Mouse (Mus musculus): ENCODE data around the gene Fut7.
A peak's percentile ranks its signal among the peaks of the same experiment; 100 is the strongest.
"Not testable (repeated sequence)": the region's sequence is repeated elsewhere in the genome, so short reads cannot be mapped to it uniquely, and the experiment has no call there.

The Fut7 gene

DNA sequence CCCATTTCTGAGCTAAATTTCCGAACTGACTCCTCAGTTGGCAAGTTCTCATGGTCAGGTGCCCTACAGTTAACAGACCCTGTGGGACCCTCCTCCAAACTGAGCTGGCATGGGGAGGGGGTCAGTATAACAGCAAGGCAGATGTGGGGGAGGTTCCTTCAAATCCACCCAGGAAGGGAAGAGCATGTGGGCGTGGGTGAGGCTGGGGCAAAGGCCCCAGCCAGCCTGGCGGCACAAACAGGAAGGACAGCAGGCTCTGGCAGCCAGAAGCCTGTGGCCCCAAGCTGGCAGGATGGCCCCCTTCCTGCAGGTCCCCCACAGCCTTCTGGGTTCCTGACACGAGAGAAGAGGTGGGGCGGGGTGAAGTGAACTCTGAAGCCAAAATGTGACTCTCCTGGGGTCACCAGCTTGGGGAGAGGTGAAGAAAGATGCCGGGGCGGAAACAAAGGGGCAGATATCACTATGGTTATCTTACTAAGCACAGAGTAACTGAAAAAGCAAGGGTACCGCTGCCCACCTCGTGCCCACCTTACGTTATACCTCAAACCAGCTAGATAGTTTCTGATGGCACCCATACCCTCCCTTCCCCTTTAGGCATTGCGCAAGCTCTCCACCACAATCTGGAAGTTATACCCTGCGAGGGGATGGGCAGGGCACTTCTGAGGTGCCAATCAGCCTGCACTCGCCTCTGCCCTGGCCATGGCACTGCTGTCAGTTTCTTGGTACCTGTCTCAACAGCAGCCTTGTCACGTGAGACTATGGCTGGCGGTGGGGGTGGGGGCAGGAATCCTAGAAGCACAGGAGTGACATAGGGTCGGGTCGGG lies at the start of gene Fut7:
Gene Fut7 (plus strand): TSS at position 681 of the 824 bp plus-strand sequence.
- no peak for DNase-seq

DNA sequence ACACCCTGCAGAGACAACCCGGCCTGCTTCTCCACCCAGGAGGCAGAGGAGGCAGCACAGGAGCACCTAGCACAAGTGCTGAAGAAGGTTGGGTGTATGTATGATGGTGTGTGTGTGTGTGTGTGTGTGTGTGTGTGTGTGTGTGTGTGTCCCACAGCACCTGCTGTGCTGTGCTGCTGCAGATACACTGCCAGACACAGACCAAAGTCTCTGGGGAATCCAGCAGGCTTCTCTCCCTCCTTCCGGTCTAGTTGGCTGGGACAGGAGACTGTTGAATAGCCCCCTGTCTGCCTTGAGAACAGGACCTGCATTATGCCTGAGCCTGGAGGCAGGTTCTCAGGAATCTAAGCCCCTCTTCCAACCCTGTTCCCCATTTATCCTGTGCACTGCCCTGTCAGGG lies 49.6 kb upstream of the Fut7 start:
- no peak for DNase-seq

DNA sequence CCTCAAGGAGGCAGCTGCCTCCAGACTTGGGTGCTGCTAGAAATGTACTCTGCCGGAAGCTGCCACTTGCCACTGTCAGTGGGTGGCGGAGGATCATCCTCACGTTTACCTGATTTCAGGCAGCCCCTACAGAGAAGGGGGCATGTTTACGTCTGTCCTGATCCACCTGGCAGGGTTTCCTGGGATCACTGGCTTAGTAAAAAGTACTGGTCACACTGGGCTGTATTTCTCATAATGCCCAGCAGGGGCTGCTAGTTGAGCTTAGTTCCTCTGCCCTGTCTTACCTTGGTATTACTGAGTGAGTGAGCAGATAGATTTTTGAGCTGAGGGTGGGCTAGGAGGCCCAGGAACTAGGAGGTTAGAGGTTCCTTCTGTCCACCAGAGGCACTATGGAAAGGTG lies 46.5 kb upstream of the Fut7 start:
- DNase-seq, result peak; percentile 67

DNA sequence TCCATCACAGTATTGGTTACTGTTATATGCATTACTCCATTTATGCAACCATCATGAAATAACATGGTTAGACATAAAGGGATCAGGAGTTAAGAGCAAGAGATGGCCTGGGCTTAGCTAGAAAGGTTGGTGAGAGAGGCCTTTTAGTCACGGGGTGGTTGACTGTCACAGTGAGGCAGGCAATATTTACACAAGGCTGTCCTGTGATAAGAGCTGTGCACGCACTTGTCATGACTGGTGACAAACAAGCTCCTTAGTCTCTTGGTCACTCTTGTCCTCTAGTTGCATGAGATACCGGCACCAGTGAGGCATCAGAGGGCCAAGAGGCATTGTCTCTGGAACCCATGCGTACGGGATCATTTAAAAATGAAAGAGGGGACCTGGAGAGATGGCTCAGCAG lies 38.6 kb upstream of the Fut7 start:
- no peak for DNase-seq

DNA sequence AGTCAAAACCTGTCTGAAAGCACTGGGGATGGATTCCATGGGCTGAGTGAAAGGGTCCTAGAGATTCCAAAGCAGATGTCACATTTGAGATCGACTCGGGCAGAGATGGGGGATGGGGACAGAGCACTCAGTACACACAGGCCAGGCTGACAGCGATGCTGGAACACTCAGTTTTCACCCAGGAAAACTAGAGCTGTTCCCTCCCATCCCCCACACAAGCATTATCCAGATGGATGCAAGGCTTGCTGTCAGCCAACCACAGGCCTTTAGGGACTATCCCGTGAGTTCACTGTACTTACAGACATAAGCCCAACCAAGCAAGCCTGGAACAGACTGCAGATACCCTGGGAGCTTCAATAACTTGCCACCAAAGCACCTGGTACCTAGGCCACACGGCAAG lies 31.8 kb upstream of the Fut7 start:
- no peak for DNase-seq

DNA sequence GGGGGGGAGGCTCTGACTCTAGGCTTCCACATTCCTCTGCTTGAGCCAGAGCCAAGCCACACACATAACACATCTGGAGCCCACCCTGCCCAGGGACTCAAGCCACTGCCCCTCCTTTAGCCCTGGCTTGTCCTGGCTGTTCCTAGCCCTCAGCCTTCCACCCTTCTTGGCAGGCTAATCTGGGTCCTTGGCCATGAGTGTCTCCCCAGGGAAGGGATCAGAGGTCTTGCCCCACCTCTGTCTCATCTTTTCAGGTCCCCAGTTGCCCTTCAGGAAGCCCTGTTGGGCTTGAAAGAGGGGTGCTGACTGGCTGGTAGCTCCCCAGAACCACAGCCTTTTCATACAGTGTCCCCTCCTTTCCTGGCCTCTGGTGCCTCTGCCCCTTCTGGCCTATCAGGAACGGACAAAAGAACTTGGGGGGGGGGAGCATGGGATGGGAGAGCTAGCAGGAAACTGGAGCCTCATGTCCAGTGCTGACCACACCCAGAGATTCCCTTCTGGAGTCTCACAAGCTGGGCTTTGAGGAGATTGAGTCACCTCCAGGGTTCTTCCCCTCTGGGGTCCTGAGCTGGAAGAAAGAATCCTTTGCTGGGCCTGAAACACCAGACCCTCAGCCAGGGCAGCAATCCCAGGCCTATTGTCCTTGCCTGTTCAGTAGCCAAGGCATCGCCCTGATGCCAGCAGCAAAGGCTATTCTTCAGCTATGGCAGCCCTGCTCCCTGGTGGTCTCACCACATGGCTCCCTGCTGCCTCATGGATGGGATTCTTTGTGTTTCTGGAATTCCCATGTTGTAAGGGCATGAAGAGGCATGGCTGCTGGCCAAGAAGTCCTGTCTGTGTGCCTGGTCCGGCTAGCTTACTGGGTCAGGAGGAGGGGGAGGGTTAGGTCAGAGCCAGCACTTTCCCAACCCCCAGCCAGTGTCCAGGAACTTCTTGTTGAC lies 28.5 kb upstream of the Fut7 start:
- no peak for DNase-seq

DNA sequence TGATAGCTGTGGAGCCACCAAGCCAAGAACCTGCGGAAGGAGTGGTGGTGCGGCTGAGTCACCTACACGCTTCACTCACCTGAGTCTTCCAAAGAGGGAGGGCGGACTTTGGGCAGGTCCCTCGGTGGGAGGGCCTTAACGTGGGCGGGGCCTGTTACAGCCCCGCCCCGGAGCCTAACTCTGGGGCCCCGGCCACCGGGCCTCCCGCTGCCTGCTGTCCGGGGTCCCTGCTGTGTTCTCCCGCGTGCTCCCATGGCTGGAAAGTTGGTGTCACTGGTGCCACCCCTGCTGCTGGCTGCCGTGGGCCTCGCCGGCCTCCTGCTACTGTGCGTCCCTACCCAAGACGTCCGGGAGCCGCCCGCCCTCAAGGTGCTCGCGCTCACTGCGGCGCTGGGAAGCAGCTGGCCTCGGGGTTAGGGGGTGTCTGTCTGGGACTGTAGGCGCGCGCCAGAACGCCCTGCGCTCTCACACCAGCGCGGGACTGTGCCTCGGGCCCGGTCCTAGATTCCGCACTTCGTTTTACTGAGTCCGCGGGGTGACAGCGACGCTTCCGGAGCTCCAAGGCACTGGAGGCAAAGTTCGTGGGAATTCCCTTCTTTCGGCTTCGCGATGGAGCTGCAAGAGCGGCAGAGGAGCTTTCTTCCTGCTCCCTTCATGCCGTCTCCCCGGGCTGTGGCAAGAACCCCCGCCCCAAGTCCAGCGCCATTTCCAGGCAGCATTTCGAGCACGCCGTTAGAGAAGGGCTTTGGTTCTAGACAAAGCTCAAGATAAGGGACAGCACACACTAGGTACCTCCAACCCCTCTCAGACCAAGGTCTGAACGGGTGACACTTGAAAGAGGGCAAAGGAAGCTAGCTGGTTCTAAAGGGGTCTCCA lies 27.1 kb upstream of the Fut7 start, which contains the start of gene Entpd2:
Gene Entpd2 (plus strand): TSS at position 154 of the 876 bp plus-strand sequence.
- no peak for DNase-seq

DNA sequence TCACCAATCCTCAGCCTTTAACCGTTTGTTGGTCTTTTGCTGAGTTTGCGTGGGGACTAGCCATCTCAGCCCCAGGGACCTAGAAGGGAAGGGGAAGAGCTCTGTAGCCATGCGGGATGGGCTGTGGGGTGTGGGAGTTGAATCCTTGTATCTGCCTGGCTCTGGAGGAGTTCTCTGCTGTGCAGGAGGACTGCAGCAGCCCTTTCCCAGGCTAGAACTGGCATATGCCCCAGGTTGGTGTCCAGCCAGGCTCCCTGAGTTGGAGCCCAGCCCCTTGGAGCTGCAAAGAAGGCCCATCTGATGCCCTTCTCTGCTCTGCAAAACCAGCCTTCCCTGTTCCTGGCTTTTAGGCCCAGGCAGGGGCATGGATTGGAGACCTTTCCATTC lies 26.5 kb upstream of the Fut7 start:
- no peak for DNase-seq

DNA sequence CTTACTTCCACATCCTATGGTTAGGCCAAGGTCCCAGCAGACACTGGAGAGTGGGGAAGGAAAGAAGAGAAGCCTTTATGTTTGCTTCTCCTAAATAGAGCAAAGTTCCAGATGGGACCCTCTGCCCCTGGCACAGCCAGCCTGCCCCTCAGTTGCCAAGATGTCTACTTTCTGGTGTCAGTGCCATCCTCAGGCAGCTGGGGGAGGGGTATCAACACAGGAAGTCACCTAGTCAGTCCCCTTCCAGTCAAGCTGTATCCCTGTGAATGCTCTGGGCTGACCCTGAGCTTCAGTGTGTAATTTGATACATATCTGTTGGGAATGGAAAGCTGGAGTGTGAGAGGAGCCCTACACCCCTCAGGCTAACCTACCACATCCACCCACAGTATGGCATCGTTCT lies 26.1 kb upstream of the Fut7 start:
- no peak for DNase-seq

DNA sequence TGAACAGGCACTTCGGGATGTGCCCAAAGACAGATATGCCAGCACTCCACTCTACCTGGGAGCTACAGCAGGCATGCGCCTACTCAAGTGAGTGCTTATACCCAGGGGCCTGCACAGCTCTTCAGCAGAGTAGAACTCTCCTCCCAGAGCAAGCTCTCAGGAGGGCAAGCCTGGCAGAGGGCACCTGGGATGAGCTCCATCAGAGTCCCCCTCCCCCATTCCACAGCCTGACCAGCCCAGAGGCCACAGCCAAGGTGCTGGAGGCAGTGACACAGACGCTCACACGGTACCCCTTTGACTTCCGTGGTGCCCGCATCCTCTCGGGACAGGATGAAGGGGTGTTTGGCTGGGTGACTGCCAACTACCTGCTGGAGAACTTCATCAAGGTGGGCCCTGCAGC lies 25.0 kb upstream of the Fut7 start:
- DNase-seq, result no peak

DNA sequence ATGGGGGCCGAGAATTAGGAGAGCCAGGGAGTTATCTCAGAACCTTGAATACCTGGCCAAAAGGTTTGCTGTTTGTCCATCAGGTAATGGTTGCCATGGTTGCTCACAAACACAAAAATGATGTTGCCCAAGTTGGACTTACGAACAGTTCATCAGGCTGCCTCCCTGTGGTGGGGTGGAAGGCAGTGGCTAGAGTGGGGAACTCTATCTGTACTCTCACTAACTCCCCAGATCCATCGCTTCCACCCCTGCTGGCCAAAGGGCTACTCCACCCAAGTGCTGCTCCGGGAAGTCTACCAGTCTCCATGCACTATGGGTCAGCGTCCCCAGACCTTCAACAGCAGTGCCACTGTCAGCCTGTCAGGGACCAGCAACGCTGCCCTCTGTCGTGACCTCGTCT lies 24.0 kb upstream of the Fut7 start, which contains the start of gene Npdc1:
Gene Npdc1 (plus strand): TSS at position 301 of the 400 bp plus-strand sequence.
- no peak for DNase-seq

DNA sequence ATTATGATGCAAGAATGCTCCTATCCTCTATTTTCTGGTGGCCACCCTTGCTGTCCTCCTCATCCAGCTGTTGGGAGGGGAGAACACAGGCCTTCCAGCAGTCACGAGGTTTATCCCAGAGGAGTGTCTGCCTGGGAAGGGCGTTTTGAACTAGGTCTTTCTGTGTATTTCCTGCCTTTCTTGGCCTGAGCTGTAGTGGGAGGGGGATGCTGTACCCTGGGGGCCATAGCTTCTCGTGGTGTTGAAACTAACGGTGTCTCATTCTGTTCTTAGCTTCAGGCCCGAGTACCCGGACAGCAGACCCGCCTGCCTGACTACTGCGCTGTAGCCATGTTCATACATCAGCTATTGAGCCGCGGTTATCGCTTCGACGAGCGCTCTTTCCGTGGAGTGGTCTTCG lies 22.8 kb upstream of the Fut7 start:
- no peak for DNase-seq

DNA sequence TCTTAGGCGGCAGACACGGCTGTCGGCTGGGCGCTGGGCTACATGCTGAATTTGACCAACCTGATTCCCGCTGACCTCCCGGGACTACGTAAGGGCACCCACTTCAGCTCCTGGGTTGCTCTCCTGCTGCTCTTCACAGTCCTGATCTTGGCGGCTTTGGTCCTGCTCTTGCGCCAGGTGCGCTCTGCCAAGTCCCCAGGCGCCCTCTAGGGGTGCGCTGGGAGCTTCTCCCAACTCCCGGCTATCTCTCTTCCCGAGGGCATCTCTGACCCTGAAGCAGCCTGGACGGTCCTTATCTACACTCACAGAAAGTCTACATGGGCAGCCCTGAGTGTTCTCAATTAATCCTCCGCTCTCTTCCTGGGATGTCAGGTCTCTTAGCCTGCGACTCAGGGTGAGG lies 22.3 kb upstream of the Fut7 start:
- DNase-seq, result peak; percentile 72

DNA sequence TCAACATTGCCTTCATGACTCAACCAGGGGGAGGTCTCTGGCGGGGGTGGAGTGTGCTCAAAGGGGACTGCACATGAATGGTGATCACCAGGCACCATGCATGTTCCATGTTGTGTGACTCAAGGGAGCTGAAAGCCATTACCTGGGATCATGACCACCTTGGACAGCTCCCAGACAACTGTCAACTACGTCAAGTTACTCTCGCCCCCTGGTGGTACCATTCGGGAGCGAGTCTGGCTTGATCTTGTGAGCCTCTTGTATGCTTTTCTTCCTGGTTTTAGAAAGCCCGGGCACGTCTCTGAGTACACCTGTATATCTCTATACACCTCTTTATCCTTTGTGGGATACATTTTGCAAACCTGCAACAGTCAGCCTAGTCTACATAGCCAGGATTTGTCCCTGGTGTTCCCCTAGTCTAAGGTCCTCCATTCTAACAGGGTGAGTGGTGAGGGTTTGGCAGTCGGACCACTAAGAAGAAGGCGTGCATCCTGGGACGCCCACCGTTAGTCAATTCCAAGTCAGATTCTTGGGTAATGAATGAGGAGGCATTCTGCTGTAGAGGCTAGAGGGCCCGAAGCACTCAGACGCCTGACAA lies 20.6 kb upstream of the Fut7 start:
- DNase-seq, result peak; percentile 89

DNA sequence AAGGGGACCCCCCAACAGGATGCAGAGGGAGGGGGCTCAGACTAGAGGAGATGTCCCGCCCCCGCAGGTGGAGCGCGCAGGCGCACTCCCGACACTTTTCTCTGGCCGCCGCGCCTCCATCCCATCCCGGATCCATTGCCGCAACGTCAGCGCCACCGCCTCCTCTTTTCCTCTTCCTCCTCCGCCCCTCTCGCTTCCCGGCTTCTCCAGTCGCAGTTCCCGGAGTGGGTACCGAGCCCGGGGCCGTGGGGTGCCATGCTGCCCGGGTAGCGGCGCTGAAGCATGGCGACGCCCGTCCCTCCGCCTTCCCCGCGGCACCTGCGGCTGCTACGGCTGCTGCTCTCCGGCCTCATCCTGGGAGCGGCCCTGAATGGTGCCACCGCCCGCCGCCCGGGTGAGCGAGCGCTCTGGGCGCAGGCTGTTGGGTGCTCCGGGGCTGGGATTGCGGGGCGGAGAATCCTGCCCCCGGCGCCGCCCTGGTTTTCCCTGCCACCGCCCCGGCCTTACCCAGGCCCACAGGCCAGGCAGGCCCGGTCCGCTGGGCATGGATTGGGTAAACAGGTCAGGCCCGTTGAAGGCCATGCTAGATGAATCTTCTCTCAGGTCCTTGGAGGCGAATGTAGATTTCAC lies 20.0 kb upstream of the Fut7 start:
- peak; percentile 68 for DNase-seq

DNA sequence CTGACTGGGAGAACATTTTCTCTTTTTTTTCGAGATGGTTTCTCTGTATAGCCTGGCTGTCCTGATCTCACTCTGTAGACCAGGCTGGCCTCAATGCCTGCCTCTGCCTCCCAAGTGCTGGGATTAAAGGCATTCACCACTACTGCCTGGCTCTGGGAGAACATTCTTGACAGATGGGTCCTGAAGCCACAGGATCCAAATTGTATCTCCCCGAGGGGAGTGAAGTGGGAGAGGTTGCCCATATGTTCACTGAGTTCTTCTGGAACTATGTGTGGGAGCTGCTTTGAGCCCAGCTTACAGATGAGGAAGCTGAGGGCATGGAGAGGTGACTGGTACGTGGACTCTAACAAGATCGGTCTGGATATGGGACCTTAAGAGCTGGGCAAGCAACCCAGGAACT lies 19.1 kb upstream of the Fut7 start:
- DNase-seq, result no peak

DNA sequence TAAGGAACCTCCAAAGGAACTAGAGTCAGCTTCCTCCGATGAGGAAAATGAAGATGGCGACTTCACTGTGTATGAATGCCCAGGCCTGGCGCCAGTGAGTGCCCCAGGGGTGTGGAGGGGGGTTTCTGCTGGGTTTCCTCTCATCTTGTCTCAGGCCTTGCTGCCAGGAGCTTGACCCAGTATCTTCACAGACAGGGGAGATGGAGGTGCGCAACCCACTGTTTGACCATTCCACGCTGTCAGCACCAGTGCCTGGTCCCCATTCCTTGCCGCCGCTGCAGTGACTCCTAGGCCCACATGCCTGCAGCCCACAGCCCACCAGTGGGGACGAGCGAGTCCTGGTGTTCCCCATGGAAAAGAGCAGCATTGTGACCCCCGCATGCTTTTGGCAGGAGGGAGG lies 14.2 kb upstream of the Fut7 start:
- no peak for DNase-seq

DNA sequence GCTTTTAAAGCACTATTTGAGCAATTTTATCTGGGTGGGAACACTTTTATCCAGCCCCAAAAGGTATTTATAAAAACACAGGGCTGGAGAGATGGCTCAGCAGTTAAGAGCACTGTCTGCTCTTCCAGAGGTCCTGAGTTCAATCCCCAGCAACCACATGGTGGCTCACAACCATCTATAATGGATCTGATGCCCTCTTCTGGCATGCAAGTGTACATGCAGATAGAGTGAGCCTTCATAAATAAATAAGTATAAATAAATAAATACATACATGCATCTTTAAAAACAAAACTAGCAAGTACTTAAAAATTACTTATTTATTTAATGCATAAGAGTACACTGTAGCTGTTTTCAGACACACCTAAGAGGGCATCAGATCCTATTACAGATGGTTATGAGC lies 9.6 kb upstream of the Fut7 start:
- not testable (repeated sequence) for DNase-seq

DNA sequence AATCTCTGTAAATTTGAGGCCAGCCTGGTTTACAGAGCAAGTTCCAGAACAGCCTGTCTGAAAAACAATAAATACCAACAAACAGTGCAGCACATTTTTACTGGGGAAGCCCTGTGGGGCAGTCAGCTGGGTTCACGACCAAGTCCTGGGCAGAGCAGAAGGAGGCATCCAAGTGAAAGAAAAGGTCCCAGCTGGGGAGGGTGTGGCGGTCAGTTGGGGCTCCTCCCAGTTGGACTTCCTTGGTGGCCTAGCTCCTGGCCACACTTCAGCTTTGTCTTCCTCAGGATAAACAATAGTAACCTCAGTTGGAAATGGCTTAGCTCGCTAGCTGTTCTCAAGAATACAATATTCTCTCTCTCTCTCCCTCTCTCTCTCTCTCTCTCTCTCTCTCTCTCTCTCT lies 5.6 kb upstream of the Fut7 start:
- no peak for DNase-seq

DNA sequence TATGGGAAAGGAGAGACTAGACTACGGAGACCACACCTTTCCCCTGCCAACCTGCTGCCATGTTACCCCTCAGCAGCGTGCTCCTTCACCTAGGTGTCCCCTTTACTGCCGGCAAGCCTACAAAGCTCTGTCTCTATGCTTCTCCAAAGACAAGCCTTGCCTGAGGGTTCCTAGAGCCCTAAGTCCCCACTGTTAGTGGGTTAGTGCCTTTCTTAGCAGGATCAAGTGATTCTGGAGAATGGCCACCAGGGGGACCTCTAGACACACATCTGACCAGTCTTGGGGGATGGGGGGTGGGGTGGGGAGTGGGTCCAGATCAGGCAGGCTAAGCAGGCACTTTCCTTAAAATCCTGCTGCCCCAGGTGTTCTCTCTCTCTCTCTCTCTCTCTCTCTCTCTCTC lies 1.2 kb upstream of the Fut7 start:
- peak; percentile 59 for DNase-seq

DNA sequence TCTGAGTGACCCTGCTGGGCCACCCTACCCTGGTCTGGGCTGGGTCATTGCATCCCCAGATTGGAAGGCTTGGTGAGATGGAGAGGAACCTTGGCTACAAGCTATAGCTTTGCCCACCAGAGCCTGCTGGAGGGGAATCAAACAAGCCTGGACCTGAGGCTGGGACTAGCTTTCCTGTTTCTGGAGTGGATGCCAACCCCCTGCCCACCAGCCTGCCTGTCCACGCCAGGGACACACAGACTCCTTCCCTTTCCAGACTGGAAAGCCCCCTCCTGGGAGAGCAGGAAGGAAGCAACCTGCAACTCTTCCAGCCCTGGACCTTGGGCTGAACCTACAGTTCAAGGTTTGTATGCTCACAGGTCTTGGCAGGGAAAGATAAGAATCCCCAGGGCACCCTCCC lies 559 bp downstream of the Fut7 start:
- no peak for DNase-seq

DNA sequence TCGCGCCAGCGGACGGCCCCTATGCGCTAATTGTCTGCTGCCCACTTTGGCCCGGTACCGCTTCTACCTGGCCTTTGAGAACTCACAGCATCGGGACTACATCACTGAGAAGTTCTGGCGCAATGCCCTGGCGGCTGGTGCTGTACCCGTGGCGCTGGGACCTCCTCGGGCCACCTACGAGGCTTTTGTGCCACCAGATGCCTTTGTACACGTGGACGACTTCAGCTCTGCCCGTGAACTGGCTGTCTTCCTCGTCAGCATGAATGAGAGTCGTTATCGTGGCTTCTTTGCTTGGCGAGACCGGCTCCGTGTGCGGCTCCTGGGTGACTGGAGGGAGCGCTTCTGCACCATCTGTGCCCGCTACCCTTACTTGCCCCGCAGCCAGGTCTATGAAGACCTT lies 2.4 kb downstream of the Fut7 start:
- DNase-seq, result no peak

Measured in lung, postnatal 14 days (tissue).